Mouse (Mus musculus): ENCODE data around the gene Moap1. TPM values are rescaled to one million over a fixed set of nuclear protein-coding genes. Genes with fewer than 3 reads are reported as not detected.

Gene Moap1
- 62.5 and 76.5 TPM in 2 replicates for polyA plus RNA-seq (2015; fragmentation: Nextera tagmentation; extraction: Ambion mirVana)

DNA sequence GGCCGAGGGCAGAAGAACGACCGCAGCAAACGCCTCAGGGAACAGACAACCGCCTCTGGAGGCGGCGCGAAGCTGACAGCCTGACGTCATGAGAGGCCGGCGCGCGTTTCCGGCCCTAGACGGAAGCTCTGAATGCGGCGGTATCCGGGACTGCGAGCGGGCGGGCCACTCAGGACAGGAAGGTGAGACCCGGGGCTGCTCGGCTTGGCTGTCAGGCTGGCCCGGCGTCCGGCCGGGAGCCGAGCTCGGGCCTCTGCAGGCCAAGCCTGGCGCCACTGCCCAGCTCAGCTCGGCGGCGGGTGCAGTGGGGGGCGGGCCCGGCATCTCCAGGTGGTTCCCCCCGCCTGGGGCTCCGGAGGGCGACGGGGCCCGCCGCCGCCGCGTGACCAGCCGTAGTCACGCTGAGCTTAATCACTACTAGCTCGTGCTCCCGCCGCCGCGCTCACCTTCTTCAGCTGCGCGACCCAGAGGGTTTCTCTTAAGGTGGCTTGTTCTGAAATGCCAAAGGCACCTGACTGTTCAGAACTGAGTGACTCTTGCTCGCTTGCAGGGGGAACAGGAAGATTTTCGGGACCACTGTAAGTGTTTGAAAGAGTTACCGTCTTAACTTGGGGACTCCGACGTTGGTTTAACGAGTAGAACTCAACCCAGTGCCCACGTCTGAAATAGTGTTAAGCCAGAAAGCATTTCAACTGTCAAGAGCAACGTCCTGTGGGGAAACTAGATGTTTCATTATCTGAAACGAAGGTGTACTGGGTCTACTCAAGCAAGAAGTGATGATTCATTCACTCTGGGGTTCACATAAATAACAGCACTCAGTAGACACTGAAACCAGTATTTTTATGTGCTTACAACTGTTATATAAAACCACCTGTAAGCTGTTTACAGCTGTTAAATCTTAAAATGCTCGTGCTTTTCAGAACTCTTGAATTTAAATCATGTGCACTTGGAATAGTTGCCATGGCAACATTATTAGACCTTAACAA is at the start of gene Moap1, which contains the start of gene Tmem251:
TSS of gene Moap1 (minus strand) at position 73 of the 986 bp plus-strand sequence.
TSS of gene Tmem251 (plus strand) at position 174 of the 986 bp plus-strand sequence.
- peaks cover 28% of the 10 kb centered on the region for H3K4me1 ChIP-seq
- under 1% methylated on average over 61 of the region's 63 CpGs for WGBS
- peaks cover 11% of the 10 kb centered on the region; the same call in 1 of the 2 replicates for H3K36me3 ChIP-seq
- peak; percentile 98 for ATAC-seq (ENCODE audit: low FRiP score)
- peak within 1 kb of the TSS; percentile 97 for H3K27ac ChIP-seq (replicated peaks)
- peak within 1 kb of the TSS; percentile 86 for H3K4me2 ChIP-seq
- peak within 1 kb of the TSS; percentile 82 for H3K4me3 ChIP-seq (replicated peaks)
- H3K27me3 ChIP-seq (replicated peaks) = no peaks in the 10 kb centered on the region
- H3K9me3 ChIP-seq (replicated peaks) = no peaks in the 10 kb centered on the region
- H3K9ac ChIP-seq (replicated peaks) = peak within 1 kb of the TSS; percentile 91

DNA sequence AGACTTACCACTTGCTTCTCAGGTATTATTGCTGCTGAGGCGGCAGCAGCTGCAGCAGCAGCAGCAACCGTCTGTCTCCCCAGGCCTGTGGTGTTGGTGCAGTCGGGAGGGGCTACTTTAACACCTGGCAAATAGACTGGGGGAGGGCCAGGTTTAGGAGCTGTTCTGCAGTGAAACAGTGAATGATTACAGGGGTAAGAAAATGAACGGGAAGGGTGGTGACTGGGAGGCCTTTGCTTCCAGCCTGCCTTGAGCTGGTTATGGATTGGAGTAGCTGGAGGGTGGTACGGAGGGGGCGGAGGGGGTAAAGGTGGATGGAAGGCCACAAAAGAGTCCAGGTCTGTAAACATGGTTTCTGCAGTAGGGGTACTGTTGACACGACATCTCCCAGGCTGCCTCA is 44.5 kb upstream of the Moap1 start:
- no peak for ATAC-seq (ENCODE audit: low FRiP score)
- H3K4me2 ChIP-seq = no peak overlapping the region
- H3K27ac ChIP-seq (replicated peaks) = no peak overlapping the region
- H3K9me3 ChIP-seq (replicated peaks) = no peaks in the 10 kb centered on the region
- peaks cover 76% of the 10 kb centered on the region for H3K36me3 ChIP-seq
- 87% methylated on average over 7 of the region's 7 CpGs for WGBS
- no peak overlapping the region for H3K4me3 ChIP-seq (replicated peaks)
- H3K9ac ChIP-seq (replicated peaks) = no peak overlapping the region
- no peaks in the 10 kb centered on the region for H3K27me3 ChIP-seq (replicated peaks)
- no peaks in the 10 kb centered on the region for H3K4me1 ChIP-seq

DNA sequence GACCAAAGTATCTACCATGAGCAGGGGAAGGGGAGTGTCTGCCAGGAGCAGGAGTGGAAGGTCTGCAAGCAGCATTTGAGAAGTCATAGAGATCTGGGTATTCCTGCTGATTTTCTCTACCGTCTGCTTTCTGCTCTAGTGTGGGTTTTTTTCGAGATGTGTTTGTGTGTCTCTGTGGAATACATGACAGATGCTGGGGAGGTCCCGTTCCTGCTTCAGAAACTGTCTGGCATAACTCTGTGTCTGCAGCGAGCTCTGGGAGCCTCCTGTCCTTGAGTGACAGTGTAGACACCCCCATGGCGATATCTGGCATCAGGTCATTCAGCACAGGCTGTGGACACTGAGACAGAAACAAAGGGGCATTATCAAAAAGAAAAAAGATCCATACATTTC is 42.1 kb upstream of the Moap1 start:
- Histone ChIP-seq H3K27ac (replicated peaks) (no peak overlapping the region), H3K4me2 (no peak overlapping the region), H3K4me3 (replicated peaks) (no peak overlapping the region), H3K9me3 (replicated peaks) (no peaks in the 10 kb centered on the region), H3K4me1 (no peaks in the 10 kb centered on the region), H3K27me3 (replicated peaks) (no peaks in the 10 kb centered on the region), H3K9ac (replicated peaks) (no peak overlapping the region), H3K36me3 (peaks cover 67% of the 10 kb centered on the region)
- 85% methylated on average over 5 of the region's 5 CpGs for WGBS
- ATAC-seq (ENCODE audit: low FRiP score) = no peak

DNA sequence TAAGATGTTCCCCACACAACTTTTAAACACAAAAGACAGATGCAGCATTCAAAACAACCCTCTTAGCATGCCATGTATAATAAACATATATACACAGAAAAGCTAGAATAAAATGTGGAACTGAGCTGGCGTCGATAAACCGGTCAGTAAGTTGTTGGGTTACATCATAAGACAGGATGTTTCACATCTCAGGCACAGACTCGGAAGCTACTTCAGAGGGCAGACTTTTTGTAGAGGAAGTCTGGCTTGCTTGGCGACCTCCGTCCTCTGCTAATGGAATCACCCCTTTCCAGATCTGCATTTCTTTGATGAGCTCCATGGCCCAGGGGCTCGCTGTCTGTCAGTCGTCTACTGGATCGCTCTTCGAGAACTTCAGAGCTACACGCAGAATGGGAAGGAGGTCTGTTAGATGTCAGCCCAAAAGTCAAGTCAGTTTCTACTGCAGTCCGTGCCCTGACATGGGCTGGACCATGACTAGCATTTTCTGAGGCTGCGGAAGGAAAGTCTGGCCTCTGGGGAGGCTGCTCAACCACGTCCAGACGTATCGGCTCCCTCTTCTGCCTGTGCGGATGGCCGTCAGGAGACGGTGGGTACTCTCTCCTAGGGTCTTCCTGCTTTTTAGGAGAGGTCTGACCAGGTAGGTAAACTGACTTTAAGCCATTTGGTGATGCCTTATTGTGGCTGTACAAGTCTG is 41.6 kb upstream of the Moap1 start:
- 92% methylated on average over 19 of the region's 19 CpGs for WGBS
- H3K36me3 ChIP-seq = peaks cover 61% of the 10 kb centered on the region
- ATAC-seq (ENCODE audit: low FRiP score) = no peak

DNA sequence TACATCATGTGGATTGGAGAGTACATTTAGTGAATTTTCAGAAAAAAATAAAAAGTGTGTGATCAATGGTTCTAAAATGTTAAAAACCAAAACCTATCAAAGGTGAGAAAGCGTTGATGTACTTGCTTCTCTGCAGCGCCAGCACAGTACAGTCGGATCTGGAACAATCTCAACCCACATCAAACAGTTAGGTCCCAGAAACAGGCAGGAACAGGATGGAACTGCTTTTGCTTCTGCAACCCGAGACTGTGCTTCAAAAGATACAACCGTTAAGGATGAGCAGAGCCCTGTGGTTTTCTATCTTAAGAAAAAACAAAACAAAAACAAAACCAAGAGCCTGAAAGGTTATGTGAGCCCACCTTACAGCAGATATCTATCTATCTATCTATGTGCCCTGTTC is 39.4 kb upstream of the Moap1 start:
- peaks cover 49% of the 10 kb centered on the region for H3K36me3 ChIP-seq
- no peaks in the 10 kb centered on the region for H3K4me1 ChIP-seq
- no peak overlapping the region for H3K9ac ChIP-seq (replicated peaks)
- no peak overlapping the region for H3K27ac ChIP-seq (replicated peaks)
- H3K27me3 ChIP-seq (replicated peaks) = no peaks in the 10 kb centered on the region
- no peak overlapping the region for H3K4me2 ChIP-seq
- 94% methylated on average over 5 of the region's 5 CpGs for WGBS
- no peak for ATAC-seq (ENCODE audit: low FRiP score)
- H3K4me3 ChIP-seq (replicated peaks) = no peak overlapping the region
- H3K9me3 ChIP-seq (replicated peaks) = no peaks in the 10 kb centered on the region

More for the DNA sequence above, 41.6 kb upstream of the Moap1 start:
- no peak overlapping the region for H3K4me2 ChIP-seq
- H3K9ac ChIP-seq (replicated peaks) = no peak overlapping the region
- no peaks in the 10 kb centered on the region for H3K4me1 ChIP-seq
- H3K27ac ChIP-seq (replicated peaks) = no peak overlapping the region
- no peaks in the 10 kb centered on the region for H3K9me3 ChIP-seq (replicated peaks)
- no peaks in the 10 kb centered on the region for H3K27me3 ChIP-seq (replicated peaks)
- H3K4me3 ChIP-seq (replicated peaks) = no peak overlapping the region

DNA sequence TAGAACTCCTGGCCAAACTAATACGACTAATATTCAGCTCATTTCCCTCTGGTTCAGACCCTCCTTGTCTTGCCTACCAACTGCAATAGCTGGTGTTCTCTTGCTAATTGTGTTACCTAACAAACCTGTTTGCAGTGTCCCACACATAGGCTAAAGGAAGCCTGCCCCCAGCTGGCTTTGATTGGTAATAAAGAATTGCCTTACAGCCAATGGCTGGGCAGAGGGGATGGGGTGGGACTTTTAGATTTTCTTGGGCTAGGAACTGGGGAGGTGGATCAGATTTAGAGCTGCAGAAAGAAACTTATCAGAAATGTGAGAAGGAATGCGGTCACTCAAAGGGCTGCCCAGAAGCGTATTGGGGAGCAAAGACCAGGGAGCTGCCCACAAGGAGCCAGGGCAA is 36.0 kb upstream of the Moap1 start:
- 49% methylated on average over 3 of the region's 3 CpGs for WGBS

DNA sequence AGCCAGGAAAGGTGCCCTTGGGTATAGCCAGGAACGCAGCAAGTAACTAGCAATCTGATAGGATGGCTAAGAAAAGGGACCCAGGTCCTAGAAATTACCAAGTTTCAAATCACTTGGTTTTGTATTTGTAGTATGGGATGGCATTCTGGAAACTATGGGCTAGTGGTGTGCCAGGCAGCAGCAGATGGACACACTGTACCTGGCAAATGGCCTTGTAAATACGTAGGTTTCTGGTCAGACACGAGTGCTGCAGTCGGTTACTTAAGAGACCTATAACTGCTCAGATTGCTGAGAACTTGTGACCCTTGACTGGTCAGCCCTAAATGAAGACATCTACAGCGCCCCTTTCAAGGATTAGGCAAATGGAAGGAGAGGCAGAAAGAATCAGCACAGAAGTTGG is 34.7 kb upstream of the Moap1 start:
- H3K27ac ChIP-seq (replicated peaks) = no peak overlapping the region
- WGBS = 88% methylated on average over 5 of the region's 5 CpGs
- no peaks in the 10 kb centered on the region for H3K27me3 ChIP-seq (replicated peaks)
- H3K9ac ChIP-seq (replicated peaks) = no peak overlapping the region
- H3K4me3 ChIP-seq (replicated peaks) = no peak overlapping the region
- no peak overlapping the region for H3K4me2 ChIP-seq
- H3K36me3 ChIP-seq = peaks cover 44% of the 10 kb centered on the region
- no peaks in the 10 kb centered on the region for H3K4me1 ChIP-seq
- ATAC-seq (ENCODE audit: low FRiP score) = no peak
- H3K9me3 ChIP-seq (replicated peaks) = no peaks in the 10 kb centered on the region

More for the DNA sequence above, 36.0 kb upstream of the Moap1 start:
- Histone ChIP-seq H3K4me2 (no peak overlapping the region), H3K36me3 (peaks cover 54% of the 10 kb centered on the region), H3K27me3 (replicated peaks) (no peaks in the 10 kb centered on the region), H3K4me1 (no peaks in the 10 kb centered on the region), H3K4me3 (replicated peaks) (no peak overlapping the region), H3K9ac (replicated peaks) (no peak overlapping the region), H3K27ac (replicated peaks) (no peak overlapping the region), H3K9me3 (replicated peaks) (no peaks in the 10 kb centered on the region)
- no peak for ATAC-seq (ENCODE audit: low FRiP score)

DNA sequence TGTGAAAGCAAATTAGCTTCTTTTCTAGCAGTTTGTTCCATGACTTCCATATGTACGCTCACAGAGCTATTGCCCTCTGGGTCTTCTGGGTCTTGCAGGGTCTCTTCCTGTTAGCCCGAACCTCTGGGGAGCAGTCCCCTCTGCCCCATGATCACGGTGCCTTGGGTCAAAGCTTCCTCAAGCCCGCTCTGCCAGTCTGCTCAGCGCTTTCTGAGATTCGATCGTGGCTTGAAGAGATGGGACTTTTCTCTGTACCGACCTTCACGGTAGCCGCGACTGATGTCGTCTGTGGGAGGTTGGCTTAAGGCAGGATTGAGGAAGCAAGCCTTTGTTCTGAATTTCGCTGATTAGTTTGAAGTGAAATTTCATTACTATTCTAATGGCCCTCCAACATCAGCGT is 32.6 kb upstream of the Moap1 start:
- no peak for ATAC-seq (ENCODE audit: low FRiP score)
- 94% methylated on average over 14 of the region's 14 CpGs for WGBS
- Histone ChIP-seq H3K4me2 (no peak overlapping the region), H3K27me3 (replicated peaks) (no peaks in the 10 kb centered on the region), H3K4me1 (no peaks in the 10 kb centered on the region), H3K27ac (replicated peaks) (no peak overlapping the region), H3K36me3 (peaks cover 53% of the 10 kb centered on the region), H3K4me3 (replicated peaks) (no peak overlapping the region), H3K9me3 (replicated peaks) (no peaks in the 10 kb centered on the region), H3K9ac (replicated peaks) (no peak overlapping the region)

DNA sequence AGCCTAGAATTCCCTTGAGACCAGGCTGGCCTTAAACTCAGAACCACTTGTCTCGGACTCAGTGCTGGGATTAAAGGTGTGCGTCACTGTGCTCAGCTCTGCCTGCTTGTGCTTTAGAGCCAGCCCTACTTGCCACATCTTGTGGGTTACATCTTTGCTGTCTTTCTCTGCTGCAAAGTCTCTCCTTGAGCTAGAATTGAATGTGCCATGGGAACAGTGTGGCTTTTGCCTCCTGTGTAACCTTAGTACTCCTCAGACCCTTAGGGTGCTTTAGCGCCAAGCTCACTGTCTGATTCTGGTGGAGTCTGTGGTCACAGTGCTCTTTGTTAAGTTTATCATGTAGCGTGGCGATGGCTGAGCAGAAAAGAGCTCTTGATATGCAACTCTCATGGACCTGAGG is 29.2 kb upstream of the Moap1 start:
- no peaks in the 10 kb centered on the region for H3K9me3 ChIP-seq (replicated peaks)
- no peaks in the 10 kb centered on the region for H3K27me3 ChIP-seq (replicated peaks)
- no peak for ATAC-seq (ENCODE audit: low FRiP score)
- no peak overlapping the region for H3K4me2 ChIP-seq
- H3K27ac ChIP-seq (replicated peaks) = no peak overlapping the region
- H3K4me3 ChIP-seq (replicated peaks) = no peak overlapping the region
- WGBS = 96% methylated on average over 5 of the region's 5 CpGs
- peaks cover 81% of the 10 kb centered on the region for H3K36me3 ChIP-seq
- no peaks in the 10 kb centered on the region for H3K4me1 ChIP-seq
- no peak overlapping the region for H3K9ac ChIP-seq (replicated peaks)

DNA sequence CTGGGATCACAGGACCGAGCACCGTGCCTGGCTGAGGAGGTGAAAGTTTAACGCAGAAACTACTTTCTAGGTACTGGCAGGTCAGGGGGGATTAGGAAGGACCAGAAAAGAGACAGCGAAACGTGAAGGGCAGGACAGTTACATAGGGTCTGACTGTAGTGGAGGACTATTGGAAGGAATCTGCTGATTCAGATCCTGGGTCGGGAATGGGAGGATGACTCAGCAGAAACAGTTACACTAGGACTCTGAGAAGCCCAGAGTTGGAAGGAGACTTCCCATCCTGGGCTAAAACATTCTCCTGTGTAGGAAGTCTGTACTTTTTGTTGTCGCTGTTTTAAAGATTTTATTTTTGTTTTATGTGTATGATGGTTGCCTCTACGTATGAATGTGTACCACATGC is 28.1 kb upstream of the Moap1 start:
- 97% methylated on average over 8 of the region's 8 CpGs for WGBS
- H3K27me3 ChIP-seq (replicated peaks) = no peaks in the 10 kb centered on the region
- no peak for ATAC-seq (ENCODE audit: low FRiP score)
- no peak overlapping the region for H3K4me3 ChIP-seq (replicated peaks)
- no peaks in the 10 kb centered on the region for H3K9me3 ChIP-seq (replicated peaks)
- no peak overlapping the region for H3K9ac ChIP-seq (replicated peaks)
- peaks cover 82% of the 10 kb centered on the region for H3K36me3 ChIP-seq
- no peak overlapping the region for H3K4me2 ChIP-seq
- H3K4me1 ChIP-seq = no peaks in the 10 kb centered on the region
- no peak overlapping the region for H3K27ac ChIP-seq (replicated peaks)

DNA sequence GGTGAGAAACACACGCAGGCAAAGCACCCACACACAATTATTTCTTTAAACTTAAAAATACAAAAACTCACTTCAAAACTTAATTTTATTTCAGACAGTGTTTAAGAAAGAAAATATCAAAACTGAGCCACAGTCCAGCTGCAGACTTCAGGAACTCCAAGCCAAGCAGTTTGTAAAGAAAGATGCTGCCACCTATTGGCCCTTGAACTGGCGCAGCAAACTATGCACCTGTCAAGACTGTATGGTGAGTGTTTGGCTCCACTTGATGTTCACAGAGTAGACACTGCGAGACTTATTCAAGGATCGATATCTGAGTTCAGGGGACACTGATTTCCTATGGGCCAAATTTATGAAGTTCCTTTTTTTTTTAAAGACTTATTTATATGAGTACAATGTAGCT is 25.5 kb upstream of the Moap1 start:
- WGBS = 93% methylated on average over 4 of the region's 4 CpGs
- H3K9me3 ChIP-seq (replicated peaks) = no peaks in the 10 kb centered on the region
- ATAC-seq (ENCODE audit: low FRiP score) = no peak
- H3K4me3 ChIP-seq (replicated peaks) = no peak overlapping the region
- no peaks in the 10 kb centered on the region for H3K27me3 ChIP-seq (replicated peaks)
- no peaks in the 10 kb centered on the region for H3K4me1 ChIP-seq
- no peak overlapping the region for H3K4me2 ChIP-seq
- peaks cover 76% of the 10 kb centered on the region for H3K36me3 ChIP-seq
- H3K27ac ChIP-seq (replicated peaks) = no peak overlapping the region
- no peak overlapping the region for H3K9ac ChIP-seq (replicated peaks)

DNA sequence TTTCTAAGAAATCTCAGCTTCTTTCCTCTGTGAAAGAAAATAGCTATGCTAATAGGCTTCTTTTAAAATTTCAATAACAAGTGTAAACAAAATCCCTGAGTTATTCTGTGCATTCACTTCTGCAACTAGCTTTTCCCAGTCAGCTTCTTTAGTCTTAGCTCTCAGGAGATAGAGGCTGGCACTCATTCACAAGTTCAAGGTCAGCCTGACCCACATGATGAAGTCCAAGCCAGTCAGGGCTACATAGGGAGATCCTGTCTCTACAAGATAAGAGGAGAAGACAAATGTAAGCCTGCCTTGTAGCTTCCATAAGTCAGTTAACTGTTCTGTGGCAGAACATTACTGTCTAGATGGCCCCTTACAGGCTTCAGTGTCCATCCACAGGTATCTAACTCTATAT is 20.2 kb upstream of the Moap1 start:
- Histone ChIP-seq H3K4me2 (no peak overlapping the region), H3K4me1 (peaks cover 17% of the 10 kb centered on the region), H3K9ac (replicated peaks) (no peak overlapping the region), H3K27me3 (replicated peaks) (no peaks in the 10 kb centered on the region), H3K36me3 (peaks cover 38% of the 10 kb centered on the region), H3K4me3 (replicated peaks) (no peak overlapping the region), H3K27ac (replicated peaks) (no peak overlapping the region), H3K9me3 (replicated peaks) (no peaks in the 10 kb centered on the region)
- no peak for ATAC-seq (ENCODE audit: low FRiP score)

Measured in neural tube, embryonic 15.5 days (tissue).